8 mouse cellular contexts compared by ENCODE assay signal in the genomic region with DNA sequence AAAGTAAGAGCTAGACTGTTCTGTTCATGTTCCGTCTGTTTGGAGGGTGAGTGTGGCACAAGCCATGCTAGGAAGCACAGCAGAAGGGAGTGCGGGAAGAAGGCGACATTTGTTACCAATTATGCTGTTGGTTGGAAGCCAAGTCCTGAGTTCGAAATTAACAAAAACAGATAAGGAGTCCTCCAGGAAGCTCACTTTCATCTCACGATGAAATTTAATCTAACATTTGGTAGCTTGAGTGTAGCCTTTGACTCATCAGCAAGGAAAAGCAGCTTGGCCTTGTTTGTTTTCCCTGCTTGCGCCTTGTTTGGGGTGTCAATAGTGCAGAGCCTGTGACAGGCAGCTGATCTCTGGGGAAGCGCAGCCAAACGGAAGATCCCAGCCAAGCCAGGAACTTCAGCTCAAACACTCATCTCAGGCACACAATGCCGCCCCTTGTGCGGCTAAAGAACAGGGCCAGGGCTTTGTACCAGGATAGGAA. TPM values are rescaled to one million over a fixed set of nuclear protein-coding genes. Genes with fewer than 3 reads are reported as not detected.
DNase-seq lines count a peak whose midpoint lies in the region; ATAC-seq lines count a peak whose summit lies in the region.

No protein-coding gene starts in this region.

- H3K4me2 ChIP-seq in hindbrain, embryonic 12.5 days (replicated peaks) = no peak overlapping the region

- DNase-seq in embryo, embryonic 11 days = peak; percentile 16
- DNase-seq in embryo, embryonic 10.5 days (ENCODE audit: low spot score) = no peak
- peak; percentile 55 for DNase-seq in cerebellum, adult 11-12 months
- DNase-seq in left cerebral cortex, postnatal 25 days (ENCODE audit: low spot score in 2 of 2) = peak; percentile 31 to 74
- DNase-seq in adrenal gland, postnatal 36 days = no peak
- DNase-seq in liver = no peak
- no peak for DNase-seq in thymus, postnatal 25 days

- no peaks in the 10 kb centered on the region for H3K4me1 ChIP-seq in hindbrain, embryonic 12.5 days

- H3K27me3 ChIP-seq in hindbrain, embryonic 12.5 days = no peaks in the 10 kb centered on the region

- H3K36me3 ChIP-seq in hindbrain, embryonic 12.5 days = no peaks in the 10 kb centered on the region

- H3K4me3 ChIP-seq in hindbrain, embryonic 12.5 days = no peak overlapping the region

- no peak overlapping the region for H3K9ac ChIP-seq in hindbrain, embryonic 12.5 days

- intact Hi-C loops in left cerebral cortex, postnatal 25 days (cut with DNase I) = no loop called here

- no peak overlapping the region for H3K27ac ChIP-seq in hindbrain, embryonic 12.5 days

- peak; percentile 67 for ATAC-seq in hindbrain, embryonic 12.5 days (ENCODE audit: low FRiP score)

- WGBS in hindbrain, embryonic 12.5 days = 52% methylated on average over 10 of the region's 10 CpGs

- H3K9me3 ChIP-seq in hindbrain, embryonic 12.5 days (replicated peaks) = no peaks in the 10 kb centered on the region

RNA-seq across cellular contexts. Expression of a gene that starts 16.4 kb away (rescaled TPM):
- polyA plus RNA-seq in hindbrain, embryonic 12.5 days (2016; fragmentation: Nextera tagmentation; extraction: Ambion mirVana) = 8.9 and 9.4 TPM in 2 replicates
- total RNA-seq in left cerebral cortex, postnatal 25 days (2021) = 10 to 100 TPM; 60.2 to 64.6 TPM
- 10 to 100 TPM; 14.3 to 16.9 TPM for total RNA-seq in adrenal gland, postnatal 36 days (2021)

Comparison
In these comparisons a context has a peak if more than half of its experiments do, and no peak if none do; other contexts are left out.
1. DNase-seq: peak in embryo, embryonic 11 days (single experiment), cerebellum, adult 11-12 months (single experiment) and left cerebral cortex, postnatal 25 days (2 of 2); none in embryo, embryonic 10.5 days (single experiment), adrenal gland, postnatal 36 days (0 of 2), liver (single experiment) and thymus, postnatal 25 days (single experiment).